Mouse (Mus musculus) right cerebral cortex, adult 18-20 months (tissue): ENCODE data around the gene Pld2.
"Not testable (repeated sequence)": the region's sequence is repeated elsewhere in the genome, so short reads cannot be mapped to it uniquely, and the experiment has no call there.

Experiments used
- DNase-seq: peaks from one replicate; pipeline ENCODE4 v3.0.0; 2022; ENCODE audit warnings: mixed read lengths

Gene Pld2

GRCm38 (mm10) chr11:70539877-70540587, at the start of gene Pld2:
TSS of gene Pld2 (plus strand) at chr11:70540064.
- DNase-seq: peak; percentile 68

- no peak for DNase-seq
These were observed 40.0 kb upstream of the Pld2 start for GRCm38 (mm10) chr11:70499566-70500475.

- DNase-seq: no peak
These were observed 39.4 kb upstream of the Pld2 start for GRCm38 (mm10) chr11:70500476-70500812.

GRCm38 (mm10) chr11:70502018-70502417, 37.8 kb upstream of the Pld2 start:
- DNase-seq: no peak

- DNase-seq: no peak
These were observed 34.9 kb upstream of the Pld2 start, which contains the start of gene Tm4sf5 for GRCm38 (mm10) chr11:70504970-70505369. TSS of gene Tm4sf5 (plus strand) at chr11:70505244.

GRCm38 (mm10) chr11:70506385-70506784, 33.5 kb upstream of the Pld2 start:
- peak; percentile 33 for DNase-seq

- DNase-seq: no peak
These were observed 32.8 kb upstream of the Pld2 start for GRCm38 (mm10) chr11:70506962-70507515.

GRCm38 (mm10) chr11:70509753-70510564, 29.9 kb upstream of the Pld2 start:
- DNase-seq: peak; percentile 33

- DNase-seq: no peak
These were observed 28.6 kb upstream of the Pld2 start for GRCm38 (mm10) chr11:70511242-70511641.

GRCm38 (mm10) chr11:70511825-70512224, 28.0 kb upstream of the Pld2 start:
- no peak for DNase-seq

GRCm38 (mm10) chr11:70512709-70513342, 27.0 kb upstream of the Pld2 start:
- DNase-seq: no peak

- no peak for DNase-seq
These were observed 26.3 kb upstream of the Pld2 start for GRCm38 (mm10) chr11:70513520-70513919.

GRCm38 (mm10) chr11:70514288-70514687, 25.6 kb upstream of the Pld2 start, which contains the start of gene Vmo1:
TSS of gene Vmo1 (minus strand) at chr11:70514616.
- DNase-seq: no peak

- DNase-seq: peak; percentile 22
These were observed 23.5 kb upstream of the Pld2 start for GRCm38 (mm10) chr11:70516352-70516751.

- DNase-seq: no peak
These were observed 21.4 kb upstream of the Pld2 start for GRCm38 (mm10) chr11:70518436-70518835.

GRCm38 (mm10) chr11:70518923-70519322, 20.9 kb upstream of the Pld2 start, which contains the start of gene Gltpd2:
TSS of gene Gltpd2 (plus strand) at chr11:70519196.
- DNase-seq: no peak

GRCm38 (mm10) chr11:70520178-70520769, 19.6 kb upstream of the Pld2 start:
- no peak for DNase-seq

- DNase-seq: not testable (repeated sequence)
These were observed 16.4 kb upstream of the Pld2 start for GRCm38 (mm10) chr11:70523306-70523989.

GRCm38 (mm10) chr11:70524782-70525181, 15.1 kb upstream of the Pld2 start:
- no peak for DNase-seq

GRCm38 (mm10) chr11:70525184-70525678, 14.6 kb upstream of the Pld2 start, which contains the start of gene Psmb6:
TSS of gene Psmb6 (plus strand) at chr11:70525367.
- peak; percentile 97 for DNase-seq

GRCm38 (mm10) chr11:70525726-70526125, 14.1 kb upstream of the Pld2 start:
- DNase-seq: no peak
